Mouse (Mus musculus) forebrain, embryonic 12.5 days (tissue): Measurements from ENCODE around the gene Tmprss11a. TPM values are rescaled to one million over a fixed set of nuclear protein-coding genes. Genes with fewer than 3 reads are reported as not detected.

ENCODE experiments used
- ATAC-seq: fragments of 200-750 bp; cut with Nextera tagmentation; 2 replicates; pipeline ENCODE4 v1.8.0; 2017; ENCODE audit warnings: moderate TSS enrichment; ENCODE audit not compliant: low FRiP score
- H3K27ac ChIP-seq: fragments of 300-500 bp; sonication (generic); 2 replicates; pipeline ENCODE4 v1.5.1; 2016; ENCODE audit warnings: mild to moderate bottlenecking
- H3K27me3 ChIP-seq: fragments of 300-500 bp; sonication (generic); 2 replicates; pipeline ENCODE4 v1.6.1; 2016; ENCODE audit warnings: mild to moderate bottlenecking
- H3K36me3 ChIP-seq: fragments of 300-500 bp; sonication (generic); replicated peaks from 2 replicates; pipeline ENCODE4 v1.6.1; 2016; ENCODE audit warnings: mild to moderate bottlenecking
- H3K4me1 ChIP-seq: fragments of 300-500 bp; sonication (generic); 2 replicates; pipeline ENCODE4 v1.6.1; 2016
- H3K4me2 ChIP-seq: fragments of 300-500 bp; sonication (generic); 2 replicates; pipeline ENCODE4 v1.6.1; 2016; ENCODE audit warnings: mild to moderate bottlenecking, moderate library complexity
- H3K4me3 ChIP-seq: fragments of 300-500 bp; sonication (generic); replicated peaks from 2 replicates; pipeline ENCODE4 v1.5.1; 2016; ENCODE audit warnings: mild to moderate bottlenecking
- H3K9ac ChIP-seq: fragments of 300-500 bp; sonication (generic); 2 replicates; pipeline ENCODE4 v1.6.1; 2016; ENCODE audit warnings: mild to moderate bottlenecking
- H3K9me3 ChIP-seq: fragments of 300-500 bp; sonication (generic); 2 replicates; pipeline ENCODE4 v1.6.1; 2016
- WGBS: fragments of 180-500 bp; shearing (Covaris S2); methylation state at CpG from one replicate; pipeline ENCODE4 v1.1.7; 2016; 5-methylcytosine and 5-hydroxymethylcytosine counted together
- polyA plus RNA-seq: library from polyadenylated mRNA; unstranded; fragments of >200 nt; fragmentation: Nextera tagmentation; extraction: Ambion mirVana; gene quantifications from 2 replicates; pipeline ENCODE4 v1.2.1, GENCODE M21; 2016

Gene Tmprss11a
- 0.11 TPM in 1 of 2 replicates, not detected in the other for polyA plus RNA-seq

DNA sequence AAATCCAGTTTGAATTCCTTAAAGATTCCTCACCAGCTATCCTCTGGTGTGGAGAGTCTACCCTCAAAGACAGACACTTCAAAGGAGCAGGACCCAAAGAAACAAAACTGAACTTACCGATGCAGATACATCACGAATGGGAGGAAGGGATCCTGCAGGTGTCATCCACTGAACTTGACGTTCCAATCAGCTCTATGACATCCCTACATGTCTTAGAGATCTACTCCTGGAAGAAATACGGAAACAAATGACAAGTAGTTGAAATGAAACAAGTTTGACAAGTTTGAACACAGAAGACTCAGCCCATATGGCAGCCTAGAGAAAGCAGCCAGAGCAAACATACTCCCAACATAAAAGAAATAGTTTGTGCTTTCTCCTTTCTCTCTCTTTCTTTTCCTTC lies at the start of gene Tmprss11a:
TSS of gene Tmprss11a (minus strand) at position 101 of the 400 bp plus-strand sequence.
- Histone ChIP-seq H3K36me3 (no peaks in the 10 kb centered on the region), H3K9ac (no peak within 1 kb of the TSS), H3K27me3 (no peaks in the 10 kb centered on the region), H3K4me3 (no peak within 1 kb of the TSS), H3K27ac (no peak within 1 kb of the TSS), H3K4me2 (no peak within 1 kb of the TSS), H3K4me1 (no peaks in the 10 kb centered on the region), H3K9me3 (no peaks in the 10 kb centered on the region)
- no peak for ATAC-seq
- 81% methylated on average over 4 of the region's 4 CpGs for WGBS

DNA sequence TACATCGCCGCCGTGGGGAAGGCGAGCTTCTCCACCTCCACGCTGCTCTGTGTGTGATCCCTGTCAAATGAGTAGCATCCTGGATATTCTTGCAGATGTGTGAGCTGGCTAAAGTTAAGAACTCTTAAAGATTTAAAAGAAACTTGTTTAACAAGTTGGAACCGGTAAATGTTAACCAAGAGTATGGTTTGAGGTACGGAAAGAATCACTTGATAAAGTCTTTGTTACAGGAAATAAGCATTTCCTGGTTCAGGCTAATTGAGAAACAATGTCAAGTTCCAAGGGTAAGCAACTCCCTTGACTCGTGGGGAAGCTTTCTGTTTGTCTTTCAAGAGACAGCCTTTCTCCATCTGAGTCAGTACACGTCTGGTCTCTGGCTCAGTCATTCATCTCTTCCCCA lies 49.7 kb upstream of the Tmprss11a start, which contains the start of gene Tmprss11g:
TSS of gene Tmprss11g (minus strand) at position 101 of the 400 bp plus-strand sequence.
- no peak within 1 kb of the TSS for H3K4me3 ChIP-seq
- H3K4me1 ChIP-seq = no peaks in the 10 kb centered on the region
- H3K4me2 ChIP-seq = no peak within 1 kb of the TSS
- no peaks in the 10 kb centered on the region for H3K27me3 ChIP-seq
- H3K27ac ChIP-seq = no peak within 1 kb of the TSS
- WGBS = 86% methylated on average over 9 of the region's 9 CpGs
- no peaks in the 10 kb centered on the region for H3K36me3 ChIP-seq
- H3K9ac ChIP-seq = no peak within 1 kb of the TSS
- ATAC-seq = no peak
- H3K9me3 ChIP-seq = no peaks in the 10 kb centered on the region

DNA sequence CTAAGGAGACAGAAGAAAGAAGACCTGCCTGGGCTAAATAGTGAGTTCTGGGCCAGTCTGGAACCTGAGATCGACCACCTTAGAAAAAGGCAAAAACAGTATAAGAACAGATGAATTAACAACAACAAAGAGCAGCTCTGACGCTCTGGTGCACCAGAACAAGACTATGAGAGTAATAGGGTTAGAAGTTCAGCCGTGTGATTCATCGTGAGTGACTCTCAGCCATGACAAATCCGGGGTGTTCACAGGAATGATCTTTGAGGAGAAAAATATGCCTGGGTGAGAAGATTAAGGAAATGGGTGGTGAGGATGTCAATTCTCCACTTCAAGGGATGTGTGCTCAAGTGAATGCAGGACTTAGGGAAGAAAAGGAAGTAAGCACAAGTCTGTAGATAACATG lies 42.7 kb upstream of the Tmprss11a start:
- Histone ChIP-seq H3K27me3 (no peaks in the 10 kb centered on the region), H3K36me3 (no peaks in the 10 kb centered on the region), H3K9me3 (no peaks in the 10 kb centered on the region), H3K4me1 (no peaks in the 10 kb centered on the region), H3K27ac (no peak overlapping the region), H3K4me3 (no peak overlapping the region), H3K9ac (no peak overlapping the region), H3K4me2 (no peak overlapping the region)
- 28% methylated on average over 5 of the region's 5 CpGs for WGBS
- ATAC-seq = no peak

DNA sequence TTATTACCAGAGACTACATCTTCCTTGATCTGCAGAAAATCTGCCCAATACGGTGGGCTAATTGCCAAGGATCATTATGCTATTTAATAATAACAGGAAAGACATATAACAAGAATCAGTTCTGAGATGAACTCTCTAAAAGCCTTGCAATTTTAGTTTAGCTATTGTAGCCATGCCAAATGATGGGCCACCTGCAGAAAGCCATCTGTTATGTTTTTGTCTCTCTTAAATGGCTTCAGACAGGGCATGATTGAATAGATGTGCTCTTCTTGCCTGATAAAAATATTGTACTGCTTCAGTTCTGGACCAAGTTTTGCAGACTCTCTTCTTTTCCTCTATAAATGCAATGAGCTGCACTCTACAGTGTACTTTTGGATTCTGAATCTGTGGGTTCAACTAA lies 24.7 kb upstream of the Tmprss11a start:
- Histone ChIP-seq H3K4me2 (no peak overlapping the region), H3K4me3 (no peak overlapping the region), H3K36me3 (no peaks in the 10 kb centered on the region), H3K9me3 (no peaks in the 10 kb centered on the region), H3K27ac (no peak overlapping the region), H3K27me3 (no peaks in the 10 kb centered on the region), H3K9ac (no peak overlapping the region), H3K4me1 (no peaks in the 10 kb centered on the region)
- WGBS = 83% methylated on average over 1 of the region's 1 CpGs
- no peak for ATAC-seq

DNA sequence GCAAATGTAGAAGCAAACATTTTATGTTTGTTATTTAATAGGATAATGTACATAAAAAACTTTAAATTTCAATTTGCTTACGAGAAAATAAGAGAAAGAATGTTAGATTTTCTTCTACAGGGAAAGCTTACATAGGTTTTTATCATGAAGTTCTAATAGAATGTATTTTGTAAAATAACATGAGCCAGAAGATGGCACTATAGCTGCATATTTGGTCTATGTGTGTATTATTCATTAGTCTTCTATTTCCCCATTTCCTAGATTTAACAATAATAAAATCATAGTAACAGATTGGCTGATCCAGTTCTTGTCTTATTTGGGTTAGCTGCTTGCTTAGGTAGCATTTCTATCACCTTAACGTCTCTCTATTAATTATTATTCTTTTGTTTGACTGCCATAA lies 13.8 kb upstream of the Tmprss11a start:
- Histone ChIP-seq H3K4me3 (no peak overlapping the region), H3K9ac (no peak overlapping the region), H3K27me3 (no peaks in the 10 kb centered on the region), H3K4me1 (no peaks in the 10 kb centered on the region), H3K9me3 (no peaks in the 10 kb centered on the region), H3K36me3 (no peaks in the 10 kb centered on the region), H3K4me2 (no peak overlapping the region), H3K27ac (no peak overlapping the region)
- 74% methylated on average over 2 of the region's 2 CpGs for WGBS
- ATAC-seq = no peak

DNA sequence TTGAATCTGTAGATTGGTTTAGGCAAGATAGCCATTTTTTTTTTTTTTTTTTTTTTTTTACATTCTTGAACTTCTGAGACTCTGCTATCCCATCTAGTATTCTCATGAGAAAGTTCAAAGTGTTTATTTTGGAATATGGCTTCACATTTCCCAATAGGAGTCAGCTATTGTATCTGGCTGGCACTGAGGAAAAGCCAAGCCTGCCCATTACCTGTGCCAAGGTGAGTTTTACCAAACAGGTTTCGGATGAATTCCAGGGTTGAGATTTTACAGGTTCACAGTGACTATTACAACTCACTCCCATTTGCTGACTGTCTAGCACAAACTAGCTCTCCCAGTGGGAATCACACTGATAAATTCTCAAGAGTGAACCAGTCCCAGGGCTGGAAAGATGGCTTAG lies 13.2 kb upstream of the Tmprss11a start:
- no peak overlapping the region for H3K9ac ChIP-seq
- H3K27me3 ChIP-seq = no peaks in the 10 kb centered on the region
- H3K4me3 ChIP-seq = no peak overlapping the region
- no peaks in the 10 kb centered on the region for H3K9me3 ChIP-seq
- no peak overlapping the region for H3K4me2 ChIP-seq
- ATAC-seq = no peak
- WGBS = 77% methylated on average over 1 of the region's 1 CpGs
- H3K27ac ChIP-seq = no peak overlapping the region
- H3K4me1 ChIP-seq = no peaks in the 10 kb centered on the region
- H3K36me3 ChIP-seq = no peaks in the 10 kb centered on the region

DNA sequence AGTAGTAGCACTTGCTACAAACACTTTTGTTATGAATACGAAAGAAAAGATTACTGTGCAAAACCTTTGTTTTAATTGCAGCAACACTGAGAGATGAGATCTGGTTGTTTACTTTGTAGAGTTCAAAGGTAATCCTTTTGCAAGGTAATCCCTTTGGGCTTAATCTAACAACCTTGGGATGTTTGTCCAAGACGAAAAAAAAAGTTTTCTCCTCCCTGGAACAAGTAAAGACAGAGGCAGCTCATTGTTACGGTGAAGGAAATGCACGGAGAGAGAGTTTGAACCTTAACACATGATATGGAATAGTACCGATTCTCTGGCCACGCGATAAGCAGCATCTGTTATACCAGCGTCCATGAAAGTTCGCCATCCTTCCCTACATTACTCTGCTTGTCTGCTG lies 5.1 kb upstream of the Tmprss11a start:
- Histone ChIP-seq H3K27ac (no peak overlapping the region), H3K27me3 (no peaks in the 10 kb centered on the region), H3K36me3 (no peaks in the 10 kb centered on the region), H3K4me3 (no peak overlapping the region), H3K9me3 (no peaks in the 10 kb centered on the region), H3K4me2 (no peak overlapping the region), H3K4me1 (no peaks in the 10 kb centered on the region), H3K9ac (no peak overlapping the region)
- WGBS = 85% methylated on average over 9 of the region's 9 CpGs
- ATAC-seq = no peak

DNA sequence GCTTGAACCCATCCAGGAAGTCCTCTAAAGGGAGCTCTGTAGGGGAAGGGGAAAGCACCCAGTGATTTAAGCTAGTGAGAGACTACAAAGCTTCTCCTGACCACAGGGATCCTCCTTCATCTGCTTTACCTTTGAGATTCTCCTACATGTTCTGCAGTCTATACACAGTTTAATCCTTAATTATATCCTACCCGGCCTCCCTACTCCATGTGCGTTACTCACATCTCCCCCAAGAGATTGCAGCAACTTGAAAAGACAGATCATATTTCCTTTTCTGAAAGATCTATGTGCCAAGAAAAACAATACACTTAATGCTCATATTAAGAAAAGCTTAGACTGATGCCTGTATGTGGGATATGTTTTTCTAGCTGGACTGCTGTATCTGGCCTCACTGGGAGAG lies 29.5 kb downstream of the Tmprss11a start:
- H3K9me3 ChIP-seq = no peaks in the 10 kb centered on the region
- no peaks in the 10 kb centered on the region for H3K27me3 ChIP-seq
- 68% methylated on average over 2 of the region's 2 CpGs for WGBS
- no peak overlapping the region for H3K4me3 ChIP-seq
- no peak overlapping the region for H3K27ac ChIP-seq
- ATAC-seq = no peak
- H3K36me3 ChIP-seq = no peaks in the 10 kb centered on the region
- H3K4me1 ChIP-seq = no peaks in the 10 kb centered on the region
- no peak overlapping the region for H3K9ac ChIP-seq
- no peak overlapping the region for H3K4me2 ChIP-seq

DNA sequence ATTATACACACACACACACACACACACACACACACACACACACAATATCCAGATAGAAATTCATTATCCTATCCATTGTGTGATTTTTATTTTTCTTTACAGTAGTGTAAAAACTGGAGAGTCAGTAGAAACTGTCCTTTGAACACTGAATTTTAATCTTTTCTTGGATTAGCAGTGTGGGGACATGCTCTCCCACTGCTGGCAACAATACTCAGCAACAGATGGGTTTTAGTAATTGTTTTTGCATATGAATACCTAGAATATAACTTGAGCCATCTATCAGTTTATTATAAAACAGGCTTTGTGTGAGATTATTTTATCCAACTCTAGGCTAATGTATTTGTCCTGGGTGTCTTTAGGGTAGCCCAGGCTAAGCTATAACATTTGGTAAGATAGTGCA lies 30.2 kb downstream of the Tmprss11a start:
- no peaks in the 10 kb centered on the region for H3K36me3 ChIP-seq
- H3K27me3 ChIP-seq = no peaks in the 10 kb centered on the region
- no peak overlapping the region for H3K27ac ChIP-seq
- no peak overlapping the region for H3K9ac ChIP-seq
- ATAC-seq = no peak
- no peak overlapping the region for H3K4me2 ChIP-seq
- no peak overlapping the region for H3K4me3 ChIP-seq
- no peaks in the 10 kb centered on the region for H3K4me1 ChIP-seq
- H3K9me3 ChIP-seq = no peaks in the 10 kb centered on the region

DNA sequence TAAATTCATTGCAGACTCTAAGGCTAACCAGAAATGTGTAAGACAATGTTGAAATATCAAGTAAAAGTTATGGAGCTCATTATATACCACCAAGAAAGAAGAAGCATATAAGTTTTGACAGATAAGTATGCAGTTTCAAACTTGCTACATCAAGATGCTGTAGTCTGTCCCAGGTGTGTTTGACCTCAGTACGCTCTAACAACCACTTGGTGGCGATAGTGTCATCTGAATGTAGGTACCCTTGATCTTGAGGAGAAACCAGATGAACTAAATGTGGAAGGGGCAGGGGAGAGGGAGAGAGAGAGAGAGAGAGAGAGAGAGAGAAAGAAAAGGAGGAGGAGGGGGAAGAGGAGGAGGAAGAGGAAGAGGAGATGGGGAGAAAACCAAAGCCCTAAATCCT lies 36.1 kb downstream of the Tmprss11a start:
- no peak overlapping the region for H3K4me2 ChIP-seq
- H3K4me1 ChIP-seq = no peaks in the 10 kb centered on the region
- 3% methylated on average over 2 of the region's 2 CpGs for WGBS
- no peak overlapping the region for H3K9ac ChIP-seq
- no peaks in the 10 kb centered on the region for H3K9me3 ChIP-seq
- no peak overlapping the region for H3K4me3 ChIP-seq
- H3K27me3 ChIP-seq = no peaks in the 10 kb centered on the region
- no peak overlapping the region for H3K27ac ChIP-seq
- H3K36me3 ChIP-seq = no peaks in the 10 kb centered on the region
- ATAC-seq = peak; percentile 65; the same call in 1 of the 2 replicates

DNA sequence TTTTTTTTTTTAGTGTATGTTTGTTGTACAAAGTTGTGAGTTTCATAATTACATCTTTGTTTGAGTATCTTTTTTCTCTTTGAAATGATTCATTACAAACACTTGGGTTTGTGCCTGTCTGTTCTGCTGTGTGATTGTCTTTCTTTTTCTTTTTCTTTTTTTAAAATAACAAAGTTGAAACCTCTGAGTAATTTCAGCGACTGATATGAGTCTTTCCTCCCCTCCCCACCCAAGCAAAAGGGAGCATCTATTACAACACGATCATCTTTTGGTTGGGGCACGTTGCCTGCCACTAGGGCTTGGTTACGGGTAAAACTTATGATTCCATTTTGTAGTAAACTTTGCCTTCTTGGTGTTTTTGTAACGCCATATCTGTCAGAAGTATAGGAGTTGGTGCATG lies 37.7 kb downstream of the Tmprss11a start:
- no peaks in the 10 kb centered on the region for H3K27me3 ChIP-seq
- H3K9ac ChIP-seq = no peak overlapping the region
- no peaks in the 10 kb centered on the region for H3K36me3 ChIP-seq
- 75% methylated on average over 5 of the region's 5 CpGs for WGBS
- H3K9me3 ChIP-seq = no peaks in the 10 kb centered on the region
- H3K4me3 ChIP-seq = no peak overlapping the region
- H3K4me1 ChIP-seq = no peaks in the 10 kb centered on the region
- no peak overlapping the region for H3K27ac ChIP-seq
- ATAC-seq = no peak
- H3K4me2 ChIP-seq = no peak overlapping the region

DNA sequence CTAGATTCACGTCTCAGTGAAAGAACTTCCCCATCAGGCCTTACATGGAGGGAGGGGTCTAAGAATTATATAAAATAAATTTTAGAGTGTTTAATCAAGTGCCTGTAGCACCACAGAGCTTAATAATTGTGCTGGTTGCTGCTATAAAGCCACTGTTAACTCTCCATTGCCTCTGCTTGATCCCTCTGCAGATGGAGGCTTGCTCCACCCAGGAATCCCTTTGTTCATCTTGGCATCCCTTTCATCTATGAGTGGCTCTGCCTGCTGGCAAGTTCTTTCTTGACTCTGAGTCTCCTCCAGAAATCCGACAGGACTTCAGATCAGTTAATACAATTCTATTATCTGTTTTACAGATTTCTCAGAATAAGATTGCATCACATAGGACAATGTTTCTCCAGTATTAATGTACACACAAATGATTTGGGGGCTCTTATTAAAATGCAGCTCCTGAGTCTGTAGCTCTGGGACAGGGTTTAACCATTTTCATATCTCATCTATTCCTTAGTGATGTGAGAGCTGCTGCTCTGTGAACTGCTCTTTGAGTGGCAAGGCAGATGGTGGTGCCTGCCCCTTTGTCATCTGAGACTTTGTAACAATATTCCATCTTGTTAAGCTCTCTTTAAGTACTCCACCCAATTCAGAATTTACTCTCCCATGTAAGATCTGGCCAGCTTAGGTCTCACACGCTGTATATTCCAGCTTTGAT lies 47.3 kb downstream of the Tmprss11a start:
- Histone ChIP-seq H3K36me3 (no peaks in the 10 kb centered on the region), H3K4me3 (no peak overlapping the region), H3K9me3 (no peaks in the 10 kb centered on the region), H3K27ac (no peak overlapping the region), H3K27me3 (no peaks in the 10 kb centered on the region), H3K4me2 (no peak overlapping the region), H3K4me1 (peaks cover 8% of the 10 kb centered on the region), H3K9ac (no peak overlapping the region)
- 30% methylated on average over 3 of the region's 3 CpGs for WGBS
- peak; percentile 36; the same call in 1 of the 2 replicates for ATAC-seq

DNA sequence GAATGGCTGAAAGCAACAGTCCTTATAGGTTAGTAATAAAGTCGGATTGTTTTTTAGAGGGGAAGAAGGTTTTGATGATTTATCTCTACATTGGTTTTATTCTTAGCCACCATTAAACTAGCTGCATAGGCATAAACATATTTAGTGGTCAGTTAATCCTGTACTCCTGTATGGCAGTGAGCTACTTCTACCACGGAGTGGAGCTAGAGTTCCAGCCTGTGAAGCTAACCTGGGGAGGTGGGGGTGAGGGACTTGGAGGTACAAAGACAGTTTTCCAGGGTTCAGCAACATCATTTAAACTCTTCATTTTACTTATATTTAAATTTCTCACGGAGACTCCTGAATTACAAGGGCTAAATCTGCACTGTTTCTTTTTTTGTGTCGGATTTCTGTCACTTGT lies 49.3 kb downstream of the Tmprss11a start:
- no peak overlapping the region for H3K27ac ChIP-seq
- no peak overlapping the region for H3K4me3 ChIP-seq
- H3K9ac ChIP-seq = no peak overlapping the region
- no peaks in the 10 kb centered on the region for H3K27me3 ChIP-seq
- no peaks in the 10 kb centered on the region for H3K9me3 ChIP-seq
- H3K4me1 ChIP-seq = peaks cover 8% of the 10 kb centered on the region
- H3K4me2 ChIP-seq = no peak overlapping the region
- H3K36me3 ChIP-seq = no peaks in the 10 kb centered on the region
- 24% methylated on average over 4 of the region's 4 CpGs for WGBS
- ATAC-seq = no peak; the same call in 1 of the 2 replicates
